24 mouse cellular contexts compared by ENCODE assay signal in the genomic region with DNA sequence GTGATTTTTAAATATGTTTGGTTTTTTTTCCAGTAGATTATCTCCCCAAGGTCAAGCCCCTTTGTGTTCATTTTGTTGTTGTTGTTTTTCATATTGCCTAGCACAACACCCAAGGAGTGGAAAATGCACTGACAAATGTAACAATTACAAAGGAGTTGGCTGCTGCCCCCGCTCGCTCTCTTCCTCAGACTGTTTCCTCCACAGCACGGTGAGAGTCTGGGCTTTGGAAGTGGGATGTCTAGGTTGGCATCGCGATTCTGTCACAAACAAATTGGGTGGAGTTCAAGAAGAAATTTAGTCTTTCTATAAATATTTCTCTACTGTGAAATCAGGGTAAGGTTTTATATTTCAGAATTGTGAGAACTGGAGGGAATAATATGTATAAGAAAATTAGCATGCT. TPM values are rescaled to one million over a fixed set of nuclear protein-coding genes. Genes with fewer than 3 reads are reported as not detected.
DNase-seq lines count a peak whose midpoint lies in the region; ATAC-seq lines count a peak whose summit lies in the region.
"Had no signal": no experiment of that assay in that cellular context is flagged by ENCODE, and none has a peak within 500 bp of the region (broad histone marks: within the 10 kb centered on the region; RNA-seq: fewer than 3 reads in every experiment).

No protein-coding gene starts in this region.

- peaks cover 3% of the 10 kb centered on the region; the same call in 1 of the 2 replicates for H3K4me1 ChIP-seq in forebrain, embryonic 16.5 days (replicated peaks; ENCODE audit: control insufficient read depth, insufficient read depth, low read length)
- H3K4me1 ChIP-seq in forebrain, embryonic 13.5 days: no peaks in the 10 kb centered on the region
- H3K4me1 ChIP-seq: embryonic facial prominence, embryonic 15.5 days; heart, embryonic 12.5 days; hindbrain, embryonic 10.5 days; intestine, embryonic 15.5 days had no signal

- H3K4me2 ChIP-seq in forebrain, embryonic 16.5 days (ENCODE audit: low read length): no peak overlapping the region
- no peak overlapping the region for H3K4me2 ChIP-seq in forebrain, embryonic 13.5 days
- H3K4me2 ChIP-seq: embryonic facial prominence, embryonic 15.5 days; heart, embryonic 12.5 days; hindbrain, embryonic 14.5 days; intestine, embryonic 15.5 days had no signal

- no peak overlapping the region for H3K4me3 ChIP-seq in forebrain, embryonic 16.5 days (replicated peaks; ENCODE audit: low read length)
- H3K4me3 ChIP-seq in forebrain, embryonic 13.5 days: no peak overlapping the region
- H3K4me3 ChIP-seq: embryonic facial prominence, embryonic 15.5 days; erythroblast, embryonic 14.5 days; heart, adult 2 months; heart, embryonic 12.5 days; hindbrain, embryonic 10.5 days; intestine, embryonic 15.5 days had no signal

- H3K9ac ChIP-seq in forebrain, embryonic 16.5 days (replicated peaks; ENCODE audit: low read depth, low read length): no peak overlapping the region
- no peak overlapping the region for H3K9ac ChIP-seq in forebrain, embryonic 13.5 days
- H3K9ac ChIP-seq: embryonic facial prominence, embryonic 15.5 days; heart, embryonic 12.5 days; hindbrain, embryonic 14.5 days; intestine, embryonic 15.5 days had no signal

- DNase-seq in left cerebral cortex, adult 18-20 months (ENCODE audit: low spot score in 2 of 2): peak; percentile 30 to 51
- DNase-seq in left cerebral cortex, postnatal 4 days: no peak
- DNase-seq in frontal cortex, postnatal 36 days (ENCODE audit: low spot score in 2 of 2): peak; percentile 24 to 38
- peak; percentile 61 to 63 for DNase-seq in right cerebral cortex, postnatal 10 days (ENCODE audit: low spot score in 2 of 2)
- no peak for DNase-seq in heart, adult 8-10 months (ENCODE audit: low spot score)
- no peak for DNase-seq in cerebellum, postnatal 36 days
- DNase-seq: adrenal gland, adult 2 months; adrenal gland, postnatal 25 days; cerebellum, adult 8-10 months; cerebellum, postnatal 25 days; gastrocnemius, postnatal 14 days; heart, adult 2 months; kidney, adult 18-20 months had no signal

- ATAC-seq in forebrain, embryonic 16.5 days: peak; percentile 33; the same call in 1 of the 2 replicates
- no peak for ATAC-seq in forebrain, embryonic 13.5 days
- ATAC-seq: activated CD4-positive, CD25-positive, alpha-beta regulatory T cell, adult 4 months; intestine, embryonic 15.5 days; Patski had no signal

- WGBS in forebrain, embryonic 16.5 days: 64% methylated on average over 5 of the region's 5 CpGs
- 85% methylated on average over 5 of the region's 5 CpGs for WGBS in forebrain, embryonic 13.5 days

- H3K27ac ChIP-seq in forebrain, embryonic 16.5 days (ENCODE audit: low read length): no peak overlapping the region
- H3K27ac ChIP-seq in forebrain, embryonic 13.5 days: no peak overlapping the region
- H3K27ac ChIP-seq: embryonic facial prominence, embryonic 15.5 days; heart, adult 2 months; hindbrain, embryonic 10.5 days; hindbrain, embryonic 14.5 days; intestine, embryonic 15.5 days had no signal

- H3K36me3 ChIP-seq in forebrain, embryonic 16.5 days (ENCODE audit: control insufficient read depth, insufficient read depth): no peaks in the 10 kb centered on the region
- no peaks in the 10 kb centered on the region for H3K36me3 ChIP-seq in forebrain, embryonic 13.5 days (ENCODE audit: poor library complexity, severe bottlenecking)
- H3K36me3 ChIP-seq: embryonic facial prominence, embryonic 15.5 days; heart, embryonic 12.5 days; hindbrain, embryonic 10.5 days; intestine, embryonic 15.5 days had no signal

- intact Hi-C loops in left cerebral cortex, postnatal 4 days (cut with DNase I): no loop called here

- no peaks in the 10 kb centered on the region for H3K27me3 ChIP-seq in forebrain, embryonic 16.5 days (replicated peaks; ENCODE audit: control insufficient read depth, insufficient read depth, low read length)
- H3K27me3 ChIP-seq in forebrain, embryonic 13.5 days: no peaks in the 10 kb centered on the region
- H3K27me3 ChIP-seq: CH12.LX; embryonic facial prominence, embryonic 15.5 days; heart, embryonic 12.5 days; intestine, embryonic 15.5 days had no signal

- no peaks in the 10 kb centered on the region for H3K9me3 ChIP-seq in forebrain, embryonic 16.5 days (ENCODE audit: control insufficient read depth, low read length)
- H3K9me3 ChIP-seq in forebrain, embryonic 13.5 days (replicated peaks): no peaks in the 10 kb centered on the region
- H3K9me3 ChIP-seq: embryonic facial prominence, embryonic 15.5 days; heart, embryonic 12.5 days; hindbrain, embryonic 10.5 days; intestine, embryonic 15.5 days had no signal

RNA-seq across cellular contexts. Expression of a gene that starts 26.6 kb away (rescaled TPM):
- polyA plus RNA-seq in forebrain, embryonic 16.5 days (2015; fragmentation: Nextera tagmentation; extraction: Ambion mirVana): 18.6 and 19.5 TPM in 2 replicates
- polyA plus RNA-seq in forebrain, embryonic 13.5 days (2015; fragmentation: Nextera tagmentation; extraction: Ambion mirVana): 7.8 and 8.1 TPM in 2 replicates
- total RNA-seq in left cerebral cortex, adult 18-20 months (2021): 100 to 1,000 TPM; 154 to 171 TPM
- total RNA-seq in left cerebral cortex, postnatal 4 days (2021): 100 to 1,000 TPM; 108 to 117 TPM
- total RNA-seq in heart, adult 8-10 months (2022): 10 to 100 TPM; 12.8 to 28.0 (median 19.8) TPM

Comparison
In these comparisons a context has a peak if more than half of its experiments do, and no peak if none do; other contexts are left out.
1. DNase-seq: peak in left cerebral cortex, adult 18-20 months (2 of 2), frontal cortex, postnatal 36 days (2 of 2) and right cerebral cortex, postnatal 10 days (2 of 2); none in left cerebral cortex, postnatal 4 days (single experiment), heart, adult 8-10 months (single experiment) and cerebellum, postnatal 36 days (0 of 2).